Mouse (Mus musculus) lung, adult 2 months (tissue): Measurements from ENCODE around the gene Fgf2. TPM values are rescaled to one million over a fixed set of nuclear protein-coding genes. Genes with fewer than 3 reads are reported as not detected.

Source experiments
- DNase-seq: peaks from one replicate; pipeline ENCODE4 v3.0.0; 2022
- H3K4me1 ChIP-seq: fragments of 200-500 bp; 2 replicates; pipeline ENCODE4 v1.6.1; 2011; ENCODE audit warnings: low read length; ENCODE audit not compliant: control insufficient read depth, insufficient read depth
- H3K4me3 ChIP-seq: fragments of 200-500 bp; replicated peaks from 2 replicates; pipeline ENCODE3; 2011; ENCODE audit warnings: low read depth, mild to moderate bottlenecking, control low read depth, low read length; ENCODE audit errors: extremely low read depth
- CTCF ChIP-seq: fragments of 200-500 bp; IDR thresholded peaks from 2 replicates; pipeline ENCODE4 v1.5.1; 2011; ENCODE audit warnings: mild to moderate bottlenecking, low read length, control low read depth; ENCODE audit not compliant: insufficient read depth
- POLR2A ChIP-seq: fragments of 200-500 bp; IDR thresholded peaks from 2 replicates; pipeline ENCODE4 v1.6.1; 2011; ENCODE audit warnings: low read depth, mild to moderate bottlenecking, control low read depth, low read length, borderline replicate concordance; ENCODE audit errors: extremely low read depth
- WGBS: fragments of 180-500 bp; shearing (Covaris S2); methylation state at CpG from one replicate; pipeline ENCODE4 v1.1.7; 2018; 5-methylcytosine and 5-hydroxymethylcytosine counted together
- polyA plus RNA-seq: library from polyadenylated mRNA; depleted of rRNA; stranded (reverse); fragments of >200 nt; gene quantifications from 2 replicates; pipeline ENCODE4 v1.2.3, GENCODE M21; 2012

Fgf2 gene
- polyA plus RNA-seq, 1 experiment = 5.4 TPM

DNA sequence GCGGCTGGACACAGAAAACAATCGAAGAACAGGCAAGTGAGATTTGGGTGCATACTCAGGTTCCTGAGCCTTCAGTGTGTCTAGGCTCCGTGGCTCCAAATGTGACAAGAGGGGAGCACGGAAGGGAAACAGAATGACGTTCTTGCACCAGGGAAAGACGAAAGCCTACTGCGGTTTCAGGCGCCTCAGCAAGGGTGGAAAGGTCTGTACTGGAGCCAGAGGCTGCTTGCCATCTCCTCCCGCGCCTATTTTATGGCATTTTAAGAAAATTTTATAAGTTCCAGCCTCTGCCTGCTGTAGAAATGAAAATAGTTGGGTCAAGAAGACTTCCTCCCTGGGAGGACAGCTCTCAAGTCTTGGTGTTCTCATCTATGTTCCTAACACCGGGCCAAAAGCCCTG, 25.6 kb downstream of the Fgf2 start:
- DNase-seq = no peak
- no peak overlapping the region for H3K4me3 ChIP-seq
- WGBS = 76% methylated on average over 11 of the region's 11 CpGs
- no peaks in the 10 kb centered on the region for H3K4me1 ChIP-seq
- TF ChIP-seq CTCF (no peak), POLR2A (no peak)

DNA sequence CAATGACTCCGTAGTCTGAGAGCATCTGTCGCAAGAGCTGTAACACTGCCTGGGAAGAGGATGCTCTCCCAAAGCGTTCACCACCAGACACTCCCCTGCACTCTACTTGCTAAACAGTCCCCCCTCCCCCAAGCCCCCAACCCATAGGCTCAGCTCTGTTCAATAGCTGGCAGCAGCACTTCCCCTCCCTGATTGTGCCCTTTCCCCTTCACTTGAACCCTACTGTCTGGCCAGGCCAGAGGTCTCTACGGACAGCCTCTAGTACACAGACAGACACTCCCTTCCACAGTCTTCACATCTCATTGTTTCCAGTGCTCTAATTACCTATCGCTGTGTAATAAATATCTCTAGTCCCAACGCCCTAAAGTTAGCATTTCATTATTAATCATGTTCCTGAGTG, 29.8 kb downstream of the Fgf2 start:
- Histone ChIP-seq H3K4me1 (peaks cover 11% of the 10 kb centered on the region), H3K4me3 (no peak overlapping the region)
- TF ChIP-seq POLR2A = no peak
- no peak for TF ChIP-seq CTCF
- DNase-seq = no peak
- 63% methylated on average over 6 of the region's 6 CpGs for WGBS

DNA sequence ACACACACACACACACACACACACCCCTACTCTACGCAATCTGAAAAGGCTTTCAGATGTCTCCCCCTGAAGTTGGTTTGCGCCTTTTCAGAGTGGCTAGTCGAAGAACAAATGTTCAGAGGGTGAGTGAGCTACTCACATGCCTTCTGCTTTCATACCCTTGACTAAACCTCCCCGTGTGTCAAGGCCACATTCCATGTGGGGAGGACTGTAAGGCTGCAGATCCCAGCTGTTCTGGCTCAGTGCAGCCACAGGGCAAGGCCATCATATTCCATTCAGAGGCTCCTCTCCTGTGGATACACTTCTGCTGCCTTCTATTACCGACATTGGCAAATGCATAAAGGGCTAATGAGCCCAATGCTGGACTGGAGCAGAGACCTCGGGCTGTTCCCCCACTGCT, 30.3 kb downstream of the Fgf2 start:
- TF ChIP-seq POLR2A (no peak), CTCF (no peak)
- Histone ChIP-seq H3K4me3 (no peak overlapping the region), H3K4me1 (peaks cover 11% of the 10 kb centered on the region)
- DNase-seq = peak; percentile 26
- WGBS = 61% methylated on average over 6 of the region's 6 CpGs

DNA sequence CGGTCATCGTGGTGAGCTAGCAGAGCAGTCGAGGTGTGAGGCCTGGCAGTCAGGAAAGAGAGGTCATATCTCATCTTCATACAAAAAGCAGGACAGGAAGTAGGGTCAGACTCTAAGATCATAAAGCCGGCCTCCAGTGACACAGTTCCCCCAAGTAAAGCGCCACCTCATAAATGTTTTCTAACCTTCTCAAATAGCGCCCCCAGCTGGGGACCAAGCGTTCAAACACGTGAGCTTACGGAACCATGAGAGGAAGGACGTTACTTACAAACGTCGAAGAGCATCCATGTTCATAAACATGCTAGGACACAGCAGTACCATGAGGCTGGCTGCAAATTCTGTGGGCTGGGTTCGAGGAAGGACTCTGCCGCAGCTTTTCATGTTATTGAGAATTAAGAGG, 31.1 kb downstream of the Fgf2 start:
- DNase-seq = no peak
- no peak overlapping the region for H3K4me3 ChIP-seq
- TF ChIP-seq CTCF (no peak), POLR2A (no peak)
- WGBS = 75% methylated on average over 14 of the region's 14 CpGs
- H3K4me1 ChIP-seq = peaks cover 11% of the 10 kb centered on the region

DNA sequence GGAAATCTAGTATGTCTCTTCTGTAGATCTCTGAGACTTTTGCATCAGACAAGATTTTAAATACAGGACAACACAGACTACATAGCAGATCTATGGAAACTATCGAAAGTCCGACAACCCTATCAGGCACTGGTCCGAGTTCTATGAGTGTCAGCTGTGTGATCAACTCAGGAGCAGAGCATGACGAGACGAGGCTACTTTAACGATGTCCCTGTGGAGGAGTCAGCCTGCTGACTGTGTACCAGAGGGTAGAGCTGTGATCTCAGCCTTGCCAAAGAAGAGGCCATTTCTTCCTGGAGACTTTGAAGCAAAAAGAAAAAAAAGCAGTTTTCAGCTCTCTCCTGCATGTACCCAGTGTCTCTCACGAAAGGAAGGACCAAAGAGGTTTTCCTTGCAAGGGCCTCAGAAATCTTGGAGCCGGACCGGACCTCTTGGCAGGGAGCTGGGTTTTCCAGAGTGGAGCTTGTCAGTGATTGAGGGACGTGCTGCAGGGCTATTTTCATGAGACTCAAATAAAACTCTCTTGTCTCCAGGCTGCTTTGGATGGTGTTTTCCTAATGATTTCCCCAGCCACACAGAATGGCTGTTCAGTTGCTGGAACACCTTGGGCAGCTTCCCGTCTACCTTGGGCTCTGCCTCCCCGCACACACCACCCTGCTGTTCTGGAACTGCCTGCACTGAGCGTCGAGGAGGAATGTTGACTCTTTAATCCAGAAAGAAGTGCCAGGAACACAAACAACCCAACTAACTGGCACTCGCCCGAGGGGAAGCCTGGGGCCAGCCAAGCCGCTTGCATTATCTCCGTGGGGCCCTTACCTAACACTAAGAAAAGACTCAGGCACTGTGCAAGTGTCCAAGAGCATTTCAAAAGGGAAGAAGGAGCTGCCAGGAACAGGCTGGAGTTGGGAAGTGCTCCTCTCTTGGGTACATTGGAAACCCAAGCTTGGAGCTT, 32.1 kb downstream of the Fgf2 start:
- WGBS = 47% methylated on average over 18 of the region's 18 CpGs
- TF ChIP-seq CTCF (no peak), POLR2A (no peak)
- H3K4me3 ChIP-seq = no peak overlapping the region
- DNase-seq = peak; percentile 40
- H3K4me1 ChIP-seq = peaks cover 11% of the 10 kb centered on the region

DNA sequence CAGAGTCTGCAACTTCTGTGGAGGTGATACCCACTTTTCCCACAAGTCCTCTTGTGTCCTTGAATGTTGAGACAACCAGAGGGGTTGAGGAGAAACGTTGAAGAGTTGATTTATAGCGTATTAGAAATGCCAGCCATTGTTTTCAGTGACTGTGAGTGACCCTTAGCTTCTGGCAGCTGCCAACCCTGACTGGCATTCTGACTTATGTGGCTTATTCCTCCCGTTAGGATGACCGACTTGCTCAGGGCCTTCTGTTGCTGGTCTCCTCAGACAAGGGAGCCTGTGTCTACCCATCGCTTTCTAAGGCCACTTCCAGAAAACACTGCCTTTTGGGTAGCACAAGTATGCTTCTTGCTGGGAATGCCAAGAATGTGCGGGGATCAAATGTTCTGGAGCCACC, 33.3 kb downstream of the Fgf2 start:
- Histone ChIP-seq H3K4me3 (no peak overlapping the region), H3K4me1 (peaks cover 11% of the 10 kb centered on the region)
- DNase-seq = no peak
- no peak for TF ChIP-seq CTCF
- TF ChIP-seq POLR2A = no peak
- 52% methylated on average over 6 of the region's 6 CpGs for WGBS

DNA sequence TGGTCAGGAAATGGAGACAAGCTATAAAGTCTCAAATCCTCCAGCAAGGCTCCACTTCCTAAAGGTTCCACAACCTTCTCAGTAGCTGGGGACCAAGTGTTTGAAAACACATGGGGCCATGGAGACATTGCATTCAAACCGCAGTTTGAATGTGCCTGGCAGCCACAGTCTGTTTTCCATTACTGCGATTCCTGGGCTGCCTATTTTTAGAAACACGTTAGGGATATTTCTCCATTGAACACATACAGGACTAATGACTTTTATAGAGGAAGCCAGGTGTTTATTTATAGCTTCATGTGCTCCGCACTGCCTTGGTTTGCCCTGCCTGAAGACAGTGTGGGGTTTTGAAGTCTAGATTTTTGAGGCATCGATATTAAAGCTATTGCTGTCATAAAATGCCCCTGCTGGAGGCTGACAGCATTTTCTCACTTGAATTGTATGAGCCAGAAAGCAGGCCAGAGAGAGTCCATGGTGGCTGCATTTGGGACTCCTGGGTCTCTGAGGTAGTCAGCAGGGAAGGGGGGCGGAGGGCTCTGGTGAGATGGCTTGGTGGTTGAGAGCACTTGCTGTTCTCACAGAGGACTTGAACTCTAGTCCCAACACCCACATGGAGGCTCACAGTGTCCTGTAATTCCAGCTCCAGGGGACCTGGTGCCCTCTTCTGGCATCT, 35.1 kb downstream of the Fgf2 start:
- Histone ChIP-seq H3K4me3 (no peak overlapping the region), H3K4me1 (peaks cover 11% of the 10 kb centered on the region)
- WGBS = 59% methylated on average over 6 of the region's 6 CpGs
- TF ChIP-seq POLR2A (no peak), CTCF (no peak)
- no peak for DNase-seq

DNA sequence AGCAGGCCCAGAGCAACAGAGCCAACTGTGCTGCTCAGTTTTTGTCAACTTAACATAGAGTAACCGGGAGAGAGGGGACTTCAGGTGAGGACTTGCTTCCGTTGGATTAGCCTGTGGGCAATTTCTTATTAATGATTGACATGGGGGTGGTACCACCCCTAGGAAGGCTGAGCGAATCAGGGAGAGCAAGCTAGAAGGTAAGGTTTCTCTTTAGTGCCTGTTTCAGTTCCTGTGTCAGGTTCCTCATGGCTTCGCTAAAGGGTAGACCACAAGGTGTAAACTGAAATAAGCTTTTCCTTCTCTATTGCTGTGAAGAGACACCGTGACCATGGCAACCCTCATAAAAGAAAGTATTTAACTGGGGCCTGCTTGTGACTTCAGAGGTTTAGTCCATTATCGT, 39.2 kb downstream of the Fgf2 start:
- no peak for TF ChIP-seq POLR2A
- TF ChIP-seq CTCF = no peak
- DNase-seq = no peak
- Histone ChIP-seq H3K4me3 (no peak overlapping the region), H3K4me1 (no peaks in the 10 kb centered on the region)
- 88% methylated on average over 6 of the region's 6 CpGs for WGBS

DNA sequence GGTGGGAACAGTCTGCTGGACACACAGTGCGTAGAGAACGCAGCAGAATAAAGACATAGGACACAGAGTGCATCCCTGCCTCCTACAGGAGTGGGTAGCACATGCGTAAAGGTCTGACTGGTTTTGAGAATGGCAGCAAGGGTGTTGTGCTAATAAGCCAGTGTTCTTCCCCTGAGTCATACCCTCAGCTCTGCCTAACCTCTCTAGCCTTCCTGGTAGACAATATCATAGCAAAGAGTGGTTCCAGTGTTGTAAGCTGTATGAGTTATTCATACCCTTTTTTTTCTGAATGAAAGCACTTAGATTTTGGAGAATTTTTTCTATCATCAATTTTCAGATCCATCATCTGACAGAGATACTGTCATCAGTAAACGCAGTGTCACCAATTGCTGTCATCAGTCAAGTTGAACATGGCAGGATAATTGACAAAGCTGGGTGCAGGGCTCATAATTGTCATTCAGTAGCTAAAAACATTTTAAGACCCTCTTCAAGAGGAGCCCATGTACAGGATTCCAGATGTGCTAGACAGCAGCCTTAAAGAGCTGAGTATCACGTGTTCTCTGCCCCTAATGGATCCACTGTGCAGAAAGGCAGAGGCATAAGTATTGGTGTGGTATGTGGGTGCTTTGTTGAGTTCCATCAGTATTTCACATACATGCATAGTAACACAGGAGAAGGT, 48.9 kb downstream of the Fgf2 start:
- TF ChIP-seq POLR2A = no peak
- TF ChIP-seq CTCF = no peak
- WGBS = 87% methylated on average over 5 of the region's 5 CpGs
- DNase-seq = no peak
- no peak overlapping the region for H3K4me3 ChIP-seq
- H3K4me1 ChIP-seq = no peaks in the 10 kb centered on the region
